Mouse (Mus musculus) midbrain, embryonic 11.5 days (tissue): ENCODE measurements around the gene Lat2. TPM values are rescaled to one million over a fixed set of nuclear protein-coding genes. Genes with fewer than 3 reads are reported as not detected.

ENCODE experiments used
- ATAC-seq: fragments of 200-750 bp; cut with Nextera tagmentation; 2 replicates; pipeline ENCODE4 v1.8.0; 2017; ENCODE audit warnings: moderate TSS enrichment, moderate library complexity; ENCODE audit not compliant: low FRiP score
- DNase-seq: peaks from one replicate; pipeline ENCODE4 v3.0.0; 2015; ENCODE audit warnings: low spot score; ENCODE audit errors: missing footprints
- H3K27ac ChIP-seq: fragments of 300-500 bp; sonication (generic); 2 replicates; pipeline ENCODE4 v1.5.1; 2014; ENCODE audit warnings: low read depth, low read length
- H3K27me3 ChIP-seq: fragments of 300-500 bp; sonication (generic); 2 replicates; pipeline ENCODE4 v1.6.1; 2014; ENCODE audit warnings: mild to moderate bottlenecking, low read length, moderate library complexity, mixed read lengths; ENCODE audit not compliant: control insufficient read depth, insufficient read depth
- H3K36me3 ChIP-seq: fragments of 300-500 bp; sonication (generic); 2 replicates; pipeline ENCODE4 v1.6.1; 2014; ENCODE audit warnings: mild to moderate bottlenecking, low read length, moderate library complexity, mixed read lengths; ENCODE audit not compliant: control insufficient read depth, insufficient read depth
- H3K4me1 ChIP-seq: fragments of 300-500 bp; sonication (generic); 2 replicates; pipeline ENCODE4 v1.6.1; 2014; ENCODE audit warnings: low read length; ENCODE audit not compliant: control insufficient read depth, insufficient read depth
- H3K4me2 ChIP-seq: fragments of 300-500 bp; sonication (generic); 2 replicates; pipeline ENCODE4 v1.6.1; 2014; ENCODE audit warnings: mild to moderate bottlenecking, moderate library complexity
- H3K4me3 ChIP-seq: fragments of 300-500 bp; sonication (generic); 2 replicates; pipeline ENCODE4 v1.5.1; 2014; ENCODE audit warnings: low read depth, low read length
- H3K9ac ChIP-seq: fragments of 300-500 bp; sonication (generic); 2 replicates; pipeline ENCODE4 v1.6.1; 2014; ENCODE audit warnings: low read length
- H3K9me3 ChIP-seq: fragments of 300-500 bp; sonication (generic); 2 replicates; pipeline ENCODE4 v1.6.1; 2016; ENCODE audit warnings: low read length; ENCODE audit not compliant: control insufficient read depth
- WGBS: fragments of 180-500 bp; shearing (Covaris S2); extraction: QIAGEN DNeasy Blood & Tissue Kit; methylation state at CpG from one replicate; pipeline ENCODE4 v1.1.7; 2014; 5-methylcytosine and 5-hydroxymethylcytosine counted together
- polyA plus RNA-seq: library from polyadenylated mRNA; unstranded; fragments of >200 nt; fragmentation: Nextera tagmentation; extraction: Ambion mirVana; gene quantifications from 2 replicates; pipeline ENCODE4 v1.2.1, GENCODE M21; 2014

Lat2 gene
- polyA plus RNA-seq, 1 experiment from 2014 or later, result 1.6 TPM

DNA sequence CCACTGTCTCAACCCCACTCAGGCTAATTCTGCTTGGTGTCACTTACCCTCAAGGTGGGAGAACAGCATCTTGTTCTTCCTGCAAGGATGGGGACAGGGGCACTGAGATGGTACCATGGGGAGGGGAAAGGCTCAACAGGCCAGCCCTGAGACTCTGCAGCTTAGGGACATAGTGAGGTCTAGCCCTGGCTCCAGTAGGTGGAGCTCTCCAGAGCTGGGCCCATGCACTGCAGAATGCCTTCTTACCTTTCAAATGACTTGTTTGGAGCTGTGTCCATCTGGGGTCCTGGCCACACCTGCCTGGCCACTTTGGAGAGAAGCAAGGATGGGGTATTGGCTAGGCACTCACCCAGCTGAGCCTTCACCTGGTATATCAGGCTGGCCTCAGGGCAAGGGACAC is 8.5 kb downstream of the Lat2 start:
- Histone ChIP-seq H3K27me3 (no peaks in the 10 kb centered on the region), H3K4me2 (no peak overlapping the region), H3K4me1 (no peaks in the 10 kb centered on the region), H3K9ac (no peak overlapping the region), H3K9me3 (no peaks in the 10 kb centered on the region), H3K4me3 (no peak overlapping the region), H3K27ac (no peak overlapping the region), H3K36me3 (no peaks in the 10 kb centered on the region)
- DNase-seq (no peak), ATAC-seq (no peak)

DNA sequence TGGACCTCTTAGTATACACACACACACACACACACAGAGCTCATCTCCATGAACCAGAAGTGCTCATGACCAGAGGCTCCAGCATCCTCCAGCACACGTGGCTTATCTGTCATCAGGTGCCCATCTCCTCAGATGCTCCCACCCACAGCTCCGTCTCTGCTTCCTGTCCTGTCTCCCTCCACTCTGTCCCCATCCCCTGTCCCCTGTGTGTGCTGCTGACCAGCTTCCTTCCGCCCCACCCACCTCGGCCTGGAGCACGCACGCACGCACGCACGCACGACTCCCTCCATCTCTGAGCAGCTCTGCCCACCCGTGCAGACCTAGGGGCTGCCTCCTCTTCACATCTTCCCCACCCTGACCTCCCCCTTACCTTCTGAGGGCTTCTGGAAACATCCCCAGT is 10.4 kb downstream of the Lat2 start:
- DNase-seq, result no peak
- peaks cover 2% of the 10 kb centered on the region for H3K36me3 ChIP-seq
- no peaks in the 10 kb centered on the region for H3K9me3 ChIP-seq
- H3K4me2 ChIP-seq, result no peak overlapping the region
- ATAC-seq, result no peak
- H3K27ac ChIP-seq, result no peak overlapping the region
- 85% methylated on average over 11 of the region's 11 CpGs for WGBS
- no peaks in the 10 kb centered on the region for H3K4me1 ChIP-seq
- no peaks in the 10 kb centered on the region for H3K27me3 ChIP-seq
- H3K9ac ChIP-seq, result no peak overlapping the region
- no peak overlapping the region for H3K4me3 ChIP-seq

DNA sequence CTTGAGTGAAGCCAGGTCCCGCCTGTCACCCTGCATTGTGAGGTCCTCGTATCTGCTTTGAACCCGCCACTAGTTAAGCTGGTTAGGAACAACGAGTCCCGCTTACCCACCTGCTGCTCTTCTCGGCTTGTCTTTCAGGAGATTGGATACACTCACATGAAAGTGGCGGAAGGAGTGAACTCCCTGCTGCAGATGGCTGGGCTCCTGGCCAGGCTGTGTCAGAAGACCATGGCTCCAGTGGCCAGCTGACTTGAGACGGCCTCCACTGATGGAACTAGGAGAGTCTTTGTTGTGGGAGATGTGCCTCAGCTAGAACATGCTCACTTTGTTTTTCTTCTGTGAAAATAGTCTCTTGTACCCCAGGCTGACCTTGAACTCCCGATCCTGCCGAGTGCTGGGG is 17.1 kb downstream of the Lat2 start:
- Histone ChIP-seq H3K4me2 (no peak overlapping the region), H3K4me3 (no peak overlapping the region), H3K36me3 (peaks cover 27% of the 10 kb centered on the region), H3K4me1 (no peaks in the 10 kb centered on the region), H3K9ac (no peak overlapping the region), H3K27me3 (no peaks in the 10 kb centered on the region), H3K27ac (no peak overlapping the region), H3K9me3 (no peaks in the 10 kb centered on the region)
- 91% methylated on average over 10 of the region's 10 CpGs for WGBS
- DNase-seq, result no peak
- no peak for ATAC-seq

DNA sequence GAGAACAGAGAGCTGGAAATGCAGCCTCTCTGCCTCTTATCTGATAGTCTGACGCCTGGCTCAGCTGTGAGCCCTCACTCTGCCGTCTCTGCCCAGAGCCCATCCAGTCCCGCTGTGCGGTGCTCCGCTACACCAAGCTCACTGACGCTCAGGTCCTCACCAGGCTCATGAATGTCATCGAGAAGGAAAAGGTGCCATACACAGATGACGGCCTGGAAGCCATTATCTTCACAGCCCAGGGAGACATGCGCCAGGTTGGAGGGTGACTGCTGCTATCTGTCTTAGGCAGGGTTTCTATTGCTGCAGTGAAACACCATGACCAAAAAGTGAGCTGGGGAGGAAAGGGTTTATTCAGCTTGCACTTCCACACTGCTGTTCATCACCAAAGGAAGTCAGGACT is 21.7 kb downstream of the Lat2 start:
- Histone ChIP-seq H3K36me3 (peaks cover 31% of the 10 kb centered on the region), H3K9me3 (no peaks in the 10 kb centered on the region), H3K27ac (no peak overlapping the region), H3K4me2 (no peak overlapping the region), H3K4me1 (no peaks in the 10 kb centered on the region), H3K9ac (no peak overlapping the region), H3K27me3 (no peaks in the 10 kb centered on the region), H3K4me3 (no peak overlapping the region)
- ATAC-seq (no peak), DNase-seq (no peak)
- WGBS, result 93% methylated on average over 9 of the region's 9 CpGs

DNA sequence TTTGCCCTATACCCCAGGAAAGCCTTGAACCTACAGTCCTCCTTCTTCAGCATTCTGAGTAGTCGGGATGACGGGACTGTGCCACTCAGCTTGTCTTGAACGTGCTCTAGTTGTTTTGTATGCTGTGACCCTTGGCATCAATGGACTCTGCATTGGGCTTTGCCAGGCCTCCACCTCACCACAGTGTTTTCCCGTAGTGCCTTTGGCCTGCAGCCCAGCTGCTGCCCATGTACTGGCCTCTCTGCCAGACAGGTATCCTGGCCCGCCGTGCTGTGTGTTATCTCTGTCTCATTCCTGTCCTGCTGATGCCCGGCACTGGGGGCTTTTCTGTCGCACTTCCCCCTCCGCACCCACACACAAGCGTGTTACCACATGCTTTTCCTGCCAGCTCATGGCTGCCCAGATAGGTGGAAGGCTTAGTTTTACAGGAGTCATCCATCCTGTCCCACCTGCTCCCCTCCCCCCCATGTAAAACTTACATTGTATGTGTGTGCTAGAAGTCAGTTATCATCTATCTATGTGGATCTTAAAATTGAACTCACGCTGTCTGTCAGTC is 22.7 kb downstream of the Lat2 start:
- H3K36me3 ChIP-seq, result peaks cover 27% of the 10 kb centered on the region
- H3K9ac ChIP-seq, result no peak overlapping the region
- no peaks in the 10 kb centered on the region for H3K4me1 ChIP-seq
- DNase-seq, result no peak
- H3K4me2 ChIP-seq, result no peak overlapping the region
- 94% methylated on average over 11 of the region's 11 CpGs for WGBS
- no peak overlapping the region for H3K27ac ChIP-seq
- ATAC-seq, result no peak
- no peaks in the 10 kb centered on the region for H3K27me3 ChIP-seq
- no peak overlapping the region for H3K4me3 ChIP-seq
- H3K9me3 ChIP-seq, result no peaks in the 10 kb centered on the region

DNA sequence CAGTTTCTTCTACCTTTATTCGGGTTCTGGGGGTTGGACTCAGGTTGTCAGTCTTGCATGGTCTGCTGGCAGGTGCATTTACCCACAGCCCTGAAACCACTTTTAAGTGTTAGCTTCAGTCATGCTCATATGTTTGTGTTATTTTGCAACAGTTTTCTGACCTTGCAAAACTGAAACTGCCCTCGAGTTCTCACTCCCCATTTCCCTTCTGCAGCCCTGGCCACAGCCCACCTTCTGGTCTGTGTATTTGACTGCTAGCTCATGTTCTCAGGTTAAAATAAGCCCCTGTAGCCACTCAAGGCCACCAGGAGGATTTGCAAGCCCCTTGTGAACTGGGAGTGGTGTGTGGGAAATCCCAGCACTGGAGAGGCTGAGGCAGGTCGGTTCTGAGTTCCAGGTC is 24.9 kb downstream of the Lat2 start:
- 93% methylated on average over 3 of the region's 3 CpGs for WGBS
- Histone ChIP-seq H3K36me3 (peaks cover 16% of the 10 kb centered on the region), H3K4me2 (no peak overlapping the region), H3K9me3 (no peaks in the 10 kb centered on the region), H3K4me3 (no peak overlapping the region), H3K4me1 (no peaks in the 10 kb centered on the region), H3K27ac (no peak overlapping the region), H3K9ac (no peak overlapping the region), H3K27me3 (no peaks in the 10 kb centered on the region)
- DNase-seq (no peak), ATAC-seq (no peak)

DNA sequence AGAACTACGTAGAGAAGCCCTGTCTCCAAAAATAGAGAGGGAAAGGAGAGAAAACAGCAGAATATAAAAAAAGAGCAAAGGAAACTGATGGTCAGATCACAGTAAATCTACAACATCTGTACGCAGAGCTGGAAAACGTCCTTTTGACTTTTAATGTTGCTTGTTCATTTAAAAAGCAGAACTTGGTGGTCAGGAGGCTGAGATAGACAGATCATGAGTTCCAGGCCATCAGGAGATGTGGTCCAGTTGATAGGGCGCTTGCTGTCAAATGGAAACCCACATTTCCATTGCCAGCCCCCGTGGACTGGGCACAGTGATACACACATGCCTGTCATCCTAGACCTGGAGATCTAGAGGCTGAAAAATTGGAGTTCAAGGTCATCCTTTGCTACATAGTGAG is 30.0 kb downstream of the Lat2 start:
- Histone ChIP-seq H3K4me1 (peaks cover 8% of the 10 kb centered on the region), H3K4me3 (no peak overlapping the region), H3K27me3 (no peaks in the 10 kb centered on the region), H3K4me2 (no peak overlapping the region), H3K9ac (no peak overlapping the region), H3K36me3 (no peaks in the 10 kb centered on the region), H3K9me3 (no peaks in the 10 kb centered on the region), H3K27ac (no peak overlapping the region)
- WGBS, result 92% methylated on average over 5 of the region's 5 CpGs
- DNase-seq (no peak), ATAC-seq (no peak)

DNA sequence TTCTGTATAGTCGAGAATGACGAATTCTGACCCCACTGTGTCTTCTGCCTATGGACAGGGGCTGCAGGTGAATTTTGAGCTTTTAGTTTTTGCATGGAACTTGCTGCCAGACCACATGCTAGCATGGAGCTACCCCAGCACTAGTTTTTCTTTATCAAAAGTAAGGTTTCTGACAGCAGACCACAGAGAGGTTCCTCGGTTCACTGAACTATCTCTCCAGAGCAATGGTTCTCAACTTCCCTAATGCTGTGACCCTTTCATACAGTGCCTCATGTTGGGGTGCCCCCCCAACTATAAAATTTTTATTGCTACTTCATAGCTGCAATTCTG is 31.0 kb downstream of the Lat2 start:
- WGBS, result 86% methylated on average over 3 of the region's 3 CpGs
- Histone ChIP-seq H3K4me1 (peaks cover 8% of the 10 kb centered on the region), H3K27me3 (no peaks in the 10 kb centered on the region), H3K9me3 (no peaks in the 10 kb centered on the region), H3K9ac (no peak overlapping the region; the same call in 1 of the 2 replicates), H3K36me3 (no peaks in the 10 kb centered on the region), H3K27ac (no peak overlapping the region), H3K4me2 (peak overlapping the region; percentile 85; the same call in 1 of the 2 replicates), H3K4me3 (no peak overlapping the region)
- ATAC-seq (no peak), DNase-seq (no peak)

DNA sequence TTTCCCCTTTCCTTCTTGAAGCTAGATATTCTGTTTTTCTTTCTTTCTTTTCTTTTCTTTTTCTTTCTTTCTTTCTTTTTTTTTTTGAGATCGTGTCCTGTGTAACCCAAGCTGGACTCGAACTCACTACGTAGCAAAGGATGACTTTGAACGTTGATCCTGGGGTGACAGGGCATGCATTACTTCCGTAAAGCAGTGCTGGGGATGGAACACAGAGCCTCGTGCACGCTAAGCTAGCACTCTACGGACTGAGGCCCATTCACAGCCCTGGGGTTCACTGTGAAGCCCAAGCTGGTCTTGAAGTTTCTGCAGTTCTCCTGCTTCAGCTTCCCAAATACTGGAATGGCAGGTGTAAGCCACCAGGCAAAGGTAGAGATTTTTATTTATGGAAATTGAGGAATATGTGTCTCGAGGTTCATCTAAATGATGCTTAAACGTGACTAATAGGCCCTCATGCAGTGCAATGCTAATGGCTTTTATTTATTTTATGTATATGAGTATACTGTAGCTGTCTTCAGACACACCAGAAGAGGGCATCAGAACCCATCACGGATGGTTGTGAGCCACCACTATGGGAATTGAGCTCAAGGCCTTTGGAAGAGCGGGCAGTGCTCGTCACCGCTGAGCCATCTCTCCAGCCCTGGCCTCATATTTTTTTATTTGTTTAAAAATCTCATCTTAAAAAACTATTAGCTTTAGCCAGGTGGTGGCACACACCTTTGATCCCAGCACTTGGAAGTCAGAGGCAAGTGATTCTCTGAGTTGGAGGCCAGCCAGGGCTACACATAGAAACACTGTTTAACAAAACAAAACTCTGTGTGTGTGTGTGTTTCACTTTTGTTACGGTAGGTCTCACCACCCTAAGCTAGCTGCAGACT is 31.6 kb downstream of the Lat2 start:
- WGBS, result 30% methylated on average over 15 of the region's 15 CpGs

More for the DNA sequence above, 31.6 kb downstream of the Lat2 start:
- Histone ChIP-seq H3K27ac (no peak overlapping the region), H3K36me3 (no peaks in the 10 kb centered on the region), H3K4me3 (peak overlapping the region; percentile 87), H3K27me3 (no peaks in the 10 kb centered on the region), H3K9ac (peak overlapping the region; percentile 90), H3K4me2 (peak overlapping the region; percentile 85), H3K4me1 (peaks cover 8% of the 10 kb centered on the region), H3K9me3 (no peaks in the 10 kb centered on the region)
- no peak for DNase-seq
- peak; percentile 51; the same call in 1 of the 2 replicates for ATAC-seq
